Mouse (Mus musculus) CH12.LX (cell line): ENCODE data around the gene Stk39. TPM values are rescaled to one million over a fixed set of nuclear protein-coding genes. Genes with fewer than 3 reads are reported as not detected.

ENCODE experiments used
- DNase-seq: peaks from one replicate; pipeline ENCODE4 v3.0.0-alpha.2; 2013; ENCODE audit errors: extremely low read depth
- H3K27ac ChIP-seq: 2 replicates; pipeline ENCODE4 v1.5.1; 2012; ENCODE audit warnings: low read depth, mild to moderate bottlenecking, control low read depth, moderate library complexity; ENCODE audit not compliant: insufficient read depth
- H3K27me3 ChIP-seq: replicated peaks from 2 replicates; pipeline ENCODE3; 2012; ENCODE audit warnings: inconsistent platforms
- H3K36me3 ChIP-seq, 2 experiments: replicated peaks in 1 of 2; 2 replicates each; pipeline versions ENCODE3 to v1.6.1; 2012; ENCODE audit warnings: inconsistent platforms in 1 of 2, low read length in 1 of 2, mild to moderate bottlenecking in 1 of 2, mixed read lengths in 1 of 2, moderate library complexity in 1 of 2; ENCODE audit not compliant: control insufficient read depth in 1 of 2, insufficient read depth in 1 of 2
- H3K4me1 ChIP-seq, 2 experiments: 2 replicates each; pipeline ENCODE4 v1.6.1; 2012; ENCODE audit warnings: inconsistent platforms in 1 of 2, moderate library complexity in 1 of 2; ENCODE audit not compliant: insufficient read depth in 2 of 2, control insufficient read depth in 1 of 2
- H3K4me2 ChIP-seq: 2 replicates; pipeline ENCODE4 v1.6.1; 2012; ENCODE audit warnings: low read depth, mild to moderate bottlenecking, control low read depth; ENCODE audit not compliant: poor library complexity, insufficient read depth, severe bottlenecking
- H3K4me3 ChIP-seq, 3 experiments: fragments of 150-350 bp in 1 of 3; sonication (generic) in 1 of 3; replicated peaks in 1 of 3; 2 replicates each; pipeline versions ENCODE3 to v1.5.1; 2011 to 2012; ENCODE audit warnings: low read depth in 2 of 3, low read length in 2 of 3, mild to moderate bottlenecking in 2 of 3, moderate library complexity in 2 of 3, control low read depth in 1 of 3, improper control_type of control experiment in 1 of 3, inconsistent platforms in 1 of 3, mixed read lengths in 1 of 3; ENCODE audit not compliant: poor library complexity in 1 of 3
- H3K79me2 ChIP-seq: replicated peaks from 2 replicates; pipeline ENCODE4 v1.6.1; 2012; ENCODE audit warnings: mild to moderate bottlenecking, moderate library complexity; ENCODE audit not compliant: control insufficient read depth, poor library complexity, insufficient read depth, severe bottlenecking; ENCODE audit errors: extremely low read depth
- H3K9ac ChIP-seq: 2 replicates; pipeline ENCODE4 v1.6.1; 2012; ENCODE audit warnings: low read depth, mild to moderate bottlenecking, control low read depth, moderate library complexity; ENCODE audit not compliant: insufficient read depth
- H3K9me3 ChIP-seq: replicated peaks from 2 replicates; pipeline ENCODE3; 2012; ENCODE audit warnings: low read length, inconsistent platforms, mixed read lengths
- E2F4 ChIP-seq: IDR thresholded peaks from 2 replicates; pipeline ENCODE4 v1.6.1; 2011; ENCODE audit warnings: low read depth, low read length, improper control_type of control experiment; ENCODE audit not compliant: insufficient replicate concordance
- EP300 ChIP-seq: IDR thresholded peaks from 2 replicates; pipeline ENCODE4 v1.6.1; 2011; ENCODE audit warnings: low read length, improper control_type of control experiment
- ETS1 ChIP-seq: conservative IDR thresholded peaks from 2 replicates; pipeline ENCODE4 v1.6.1; 2012; ENCODE audit warnings: low read depth, mild to moderate bottlenecking, inconsistent platforms, low read length, improper control_type of control experiment, moderate library complexity
- GABPA ChIP-seq: IDR thresholded peaks from 2 replicates; pipeline ENCODE4 v1.6.1; 2012; ENCODE audit warnings: low read depth, low read length, improper control_type of control experiment, inconsistent platforms; ENCODE audit not compliant: insufficient replicate concordance
- HCFC1 ChIP-seq: IDR thresholded peaks from 2 replicates; pipeline ENCODE4 v1.6.1; 2012; ENCODE audit warnings: low read depth, mild to moderate bottlenecking, inconsistent platforms, low read length, improper control_type of control experiment
- IRF4 ChIP-seq: IDR thresholded peaks from 2 replicates; pipeline ENCODE4 v1.6.1; 2014; ENCODE audit warnings: low read depth, mild to moderate bottlenecking, inconsistent platforms, low read length, improper control_type of control experiment
- JUND ChIP-seq: conservative IDR thresholded peaks from 2 replicates; pipeline ENCODE4 v1.6.1; 2011; ENCODE audit warnings: low read depth, low read length, improper control_type of control experiment
- KAT2A ChIP-seq: IDR thresholded peaks from 2 replicates; pipeline ENCODE4 v1.6.1; 2012; ENCODE audit warnings: low read length, improper control_type of control experiment, inconsistent platforms; ENCODE audit not compliant: insufficient replicate concordance
- MAFK ChIP-seq: IDR thresholded peaks from 2 replicates; pipeline ENCODE4 v1.6.1; 2011; ENCODE audit warnings: low read length, improper control_type of control experiment; ENCODE audit not compliant: insufficient replicate concordance
- MAZ ChIP-seq: IDR thresholded peaks from 2 replicates; pipeline ENCODE4 v1.6.1; 2012; ENCODE audit warnings: low read depth, mild to moderate bottlenecking, inconsistent platforms, low read length, improper control_type of control experiment, moderate library complexity
- MEF2A ChIP-seq: IDR thresholded peaks from 2 replicates; pipeline ENCODE4 v1.6.1; 2014; ENCODE audit warnings: low read depth, mild to moderate bottlenecking, inconsistent platforms, low read length, improper control_type of control experiment, borderline replicate concordance
- MXI1 ChIP-seq: IDR thresholded peaks from 2 replicates; pipeline ENCODE4 v1.6.1; 2011; ENCODE audit warnings: mild to moderate bottlenecking, low read depth, low read length, improper control_type of control experiment
- NRF1 ChIP-seq: IDR thresholded peaks from 2 replicates; pipeline ENCODE4 v1.6.1; 2014; ENCODE audit warnings: low read depth, mild to moderate bottlenecking, inconsistent platforms, low read length, improper control_type of control experiment, moderate library complexity
- PAX5 ChIP-seq: IDR thresholded peaks from 2 replicates; pipeline ENCODE4 v1.6.1; 2012; ENCODE audit warnings: low read length, inconsistent platforms, mixed read lengths
- POLR2A ChIP-seq: IDR thresholded peaks from 2 replicates; pipeline ENCODE4 v1.6.1; 2011; ENCODE audit warnings: low read depth, mild to moderate bottlenecking, improper control_type of control experiment, low read length
- RAD21 ChIP-seq: IDR thresholded peaks from 2 replicates; pipeline ENCODE4 v1.6.1; 2011; ENCODE audit warnings: low read depth, mild to moderate bottlenecking, low read length, improper control_type of control experiment, moderate library complexity
- RCOR1 ChIP-seq: conservative IDR thresholded peaks from 2 replicates; pipeline ENCODE4 v1.6.1; 2012; ENCODE audit warnings: low read depth, mild to moderate bottlenecking, inconsistent platforms, low read length, improper control_type of control experiment
- SIN3A ChIP-seq: IDR thresholded peaks from 2 replicates; pipeline ENCODE4 v1.6.1; 2012; ENCODE audit warnings: low read length, improper control_type of control experiment, inconsistent platforms
- TBP ChIP-seq: conservative IDR thresholded peaks from 2 replicates; pipeline ENCODE4 v1.6.1; 2011; ENCODE audit warnings: low read depth, low read length, improper control_type of control experiment
- TCF12 ChIP-seq: IDR thresholded peaks from 2 replicates; pipeline ENCODE4 v1.6.1; 2014; ENCODE audit warnings: low read depth, mild to moderate bottlenecking, inconsistent platforms, low read length, improper control_type of control experiment
- UBTF ChIP-seq: IDR thresholded peaks from 2 replicates; pipeline ENCODE4 v1.6.1; 2012; ENCODE audit warnings: low read depth, mild to moderate bottlenecking, inconsistent platforms, low read length, improper control_type of control experiment, moderate library complexity
- USF1 ChIP-seq: IDR thresholded peaks from 2 replicates; pipeline ENCODE4 v1.6.1; 2014; ENCODE audit warnings: low read depth, mild to moderate bottlenecking, inconsistent platforms, low read length, improper control_type of control experiment
- ZKSCAN1 ChIP-seq: IDR thresholded peaks from 2 replicates; pipeline ENCODE4 v1.6.1; 2012; ENCODE audit warnings: low read depth, inconsistent platforms, low read length, improper control_type of control experiment, borderline replicate concordance
- ZMIZ1 ChIP-seq: IDR thresholded peaks from 2 replicates; pipeline ENCODE4 v1.6.1; 2012; ENCODE audit warnings: low read depth, mild to moderate bottlenecking, inconsistent platforms, low read length, improper control_type of control experiment
- ZNF384 ChIP-seq: IDR thresholded peaks from 2 replicates; pipeline ENCODE4 v1.6.1; 2012; ENCODE audit warnings: low read depth, low read length, improper control_type of control experiment, inconsistent platforms
- dilution Hi-C: fragments of 300-500 bp; cut with MboI; formaldehyde crosslinking; loops from 2 replicates; pipeline ENCODE4 v1.14.3; 2020; ENCODE audit warnings: low sequenced_read_pairs; ENCODE audit not compliant: extremely low pct_unique_long_range_greater_than_20kb, extremely low pct_ligation_motif_present
- in situ Hi-C: fragments of 300-500 bp; cut with MboI; formaldehyde crosslinking; loops from 3 replicates; pipeline ENCODE4 v1.14.3; 2019; ENCODE audit warnings: low sequenced_read_pairs, low pct_ligation_motif_present, low pct_unique_long_range_greater_than_20kb, mixed read lengths
- polyA plus RNA-seq: library from polyadenylated mRNA; unstranded; fragments of >175 nt; gene quantifications from 2 replicates; pipeline ENCODE4 v1.2.1, GENCODE M21; 2012; ENCODE audit warnings: low read depth; ENCODE audit not compliant: insufficient read length
- total RNA-seq, 2 experiments: library from RNA; depleted of rRNA; stranded (reverse); fragments of 300-350 nt in 1 of 2; fragments of >200 nt in 1 of 2; gene quantifications; 2 replicates each; pipeline ENCODE4 v1.2.3; 2012 to 2014

Gene Stk39
- total and polyA plus RNA-seq, 3 experiments: not detected

DNA sequence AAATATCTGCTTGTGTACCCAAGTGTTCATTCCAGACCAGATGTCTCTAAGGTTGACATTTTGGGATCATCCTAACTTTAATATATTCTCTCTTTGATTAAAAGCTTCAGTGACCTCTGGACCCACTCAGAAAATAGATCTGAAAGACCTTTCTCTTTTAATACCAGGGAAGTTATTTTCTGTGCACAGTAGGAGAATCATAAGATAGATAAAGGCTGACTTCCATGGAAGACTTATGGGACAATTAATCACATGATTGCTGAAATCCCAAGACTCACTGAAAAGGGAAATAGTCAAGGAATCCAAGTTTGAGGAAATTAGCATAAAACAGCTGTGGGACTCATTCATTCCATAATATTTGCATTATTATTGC is 278.6 kb downstream of the Stk39 start:
- in situ Hi-C loops: no loop called here
- Histone ChIP-seq H3K27me3 (no peaks in the 10 kb centered on the region), H3K27ac (no peak overlapping the region), H3K9ac (no peak overlapping the region), H3K79me2 (no peaks in the 10 kb centered on the region), H3K36me3 (no peaks in the 10 kb centered on the region), H3K4me3 (no peak overlapping the region), H3K4me2 (no peak overlapping the region), H3K4me1 (no peaks in the 10 kb centered on the region), H3K9me3 (peaks cover 63% of the 10 kb centered on the region)
- TF ChIP-seq MAFK (no peak), POLR2A (no peak), SIN3A (no peak), JUND (no peak), ZKSCAN1 (no peak), RCOR1 (no peak), KAT2A (no peak), PAX5 (no peak), E2F4 (no peak), MXI1 (no peak), MEF2A (no peak), TBP (no peak), ETS1 (no peak), MAZ (no peak), IRF4 (no peak), ZMIZ1 (no peak), TCF12 (no peak), RAD21 (no peak)
- DNase-seq: no peak
- dilution Hi-C loops: no loop called here

DNA sequence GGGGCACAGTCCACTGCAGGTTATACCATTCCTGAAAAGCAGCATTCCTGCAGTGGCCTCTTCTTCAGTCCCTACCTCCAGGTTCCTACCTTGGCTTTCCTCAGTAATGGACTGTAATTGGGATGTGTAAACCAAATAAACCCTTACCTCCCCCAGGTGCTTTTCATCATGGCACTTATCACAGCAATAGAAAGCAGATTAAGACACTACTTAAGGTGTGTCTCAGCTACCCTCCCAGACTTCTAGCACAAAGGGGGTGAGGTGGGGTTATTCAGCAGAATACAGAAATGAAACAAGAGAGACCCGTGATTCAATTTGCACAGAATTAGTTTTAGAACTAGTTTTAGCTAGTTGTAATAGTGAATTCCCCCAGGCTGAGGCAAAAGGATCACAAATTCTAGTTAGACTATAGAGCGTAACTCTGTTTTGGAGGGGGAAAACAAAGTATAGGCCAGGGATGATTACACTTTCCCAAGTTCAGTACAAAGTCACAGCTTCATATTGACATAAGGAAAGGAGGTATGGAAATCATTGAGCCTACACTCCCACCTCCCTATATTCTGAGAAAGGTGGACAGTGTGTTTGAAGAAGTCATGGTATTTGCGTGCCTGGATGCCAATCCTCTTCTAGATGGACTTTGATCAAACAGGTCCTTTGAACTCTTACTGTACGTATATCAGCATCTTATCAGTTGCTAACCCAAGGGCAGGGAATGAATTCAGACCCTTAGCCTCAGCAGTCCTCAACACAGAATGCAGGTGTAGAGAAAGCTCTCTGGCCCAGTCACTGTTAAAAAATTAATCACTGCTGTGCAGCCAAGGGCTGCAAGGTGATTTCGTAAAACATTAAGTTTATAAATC is 279.2 kb downstream of the Stk39 start:
- no peaks in the 10 kb centered on the region for H3K4me1 ChIP-seq
- H3K27ac ChIP-seq: no peak overlapping the region
- in situ Hi-C loops (no loop called here), dilution Hi-C loops (no loop called here)
- H3K4me2 ChIP-seq: no peak overlapping the region
- no peak for DNase-seq
- H3K79me2 ChIP-seq: no peaks in the 10 kb centered on the region
- peaks cover 63% of the 10 kb centered on the region for H3K9me3 ChIP-seq
- no peaks in the 10 kb centered on the region for H3K36me3 ChIP-seq
- TF ChIP-seq MEF2A: no peak
- no peak for TF ChIP-seq ZKSCAN1
- TF ChIP-seq RAD21: no peak
- no peak for TF ChIP-seq TBP
- TF ChIP-seq NRF1: no peak
- no peak for TF ChIP-seq HCFC1
- no peak for TF ChIP-seq MAFK
- TF ChIP-seq UBTF: no peak
- no peak for TF ChIP-seq ZNF384
- no peak for TF ChIP-seq EP300
- no peak for TF ChIP-seq IRF4
- no peak for TF ChIP-seq GABPA
- TF ChIP-seq USF1: no peak
- TF ChIP-seq ZMIZ1: no peak
- no peak for TF ChIP-seq SIN3A
- H3K9ac ChIP-seq: no peak overlapping the region
- no peaks in the 10 kb centered on the region for H3K27me3 ChIP-seq
- no peak overlapping the region for H3K4me3 ChIP-seq
